In the genomic region with DNA sequence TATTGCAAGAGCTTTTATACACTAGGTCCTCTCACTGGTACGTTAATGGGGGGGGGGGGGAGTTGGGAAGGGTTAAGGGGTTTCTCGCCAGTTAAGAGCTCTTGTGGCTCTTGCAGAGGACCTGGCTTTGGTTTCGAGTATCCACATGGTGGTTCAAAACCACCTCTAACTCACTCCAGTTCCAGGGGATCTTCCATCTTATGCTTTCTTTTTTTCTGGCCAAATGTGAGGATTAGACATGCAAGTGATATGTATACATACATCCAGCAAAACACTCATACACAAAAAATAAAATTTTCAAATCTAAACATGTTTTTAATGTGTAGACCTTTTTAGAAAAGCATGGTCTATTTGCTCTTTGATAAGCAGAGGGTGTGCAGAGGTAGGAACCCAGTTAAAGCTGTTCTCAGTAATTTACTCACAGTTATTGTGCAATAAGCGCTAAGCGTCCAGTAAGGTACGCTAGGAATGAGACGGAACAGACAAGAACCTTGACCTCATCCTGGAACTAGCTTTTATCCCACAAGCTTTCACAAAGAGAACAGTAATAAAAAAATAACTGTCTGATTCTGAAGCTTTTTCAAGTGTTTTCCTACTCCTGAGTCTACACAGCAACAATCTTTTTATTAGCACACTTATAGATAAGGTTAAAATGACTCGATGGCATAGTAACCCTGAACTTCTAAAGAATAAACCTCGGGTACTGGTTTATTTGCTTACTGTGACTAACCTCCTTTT, we compare ENCODE assay signal across 11 mouse cellular contexts. TPM values are rescaled to one million over a fixed set of nuclear protein-coding genes. Genes with fewer than 3 reads are reported as not detected.
DNase-seq lines count a peak whose midpoint lies in the region; ATAC-seq and TF ChIP-seq lines count a peak whose summit lies in the region.
"Had no signal": no experiment of that assay in that cellular context is flagged by ENCODE, and none has a peak within 500 bp of the region (broad histone marks: within the 10 kb centered on the region; RNA-seq: fewer than 3 reads in every experiment).

No protein-coding gene starts in this region.

- intact Hi-C loops in heart, postnatal 10 days (cut with DNase I), result no loop called here

- peaks cover 40% of the 10 kb centered on the region for H3K4me1 ChIP-seq in heart, embryonic 13.5 days
- peaks cover 17% of the 10 kb centered on the region for H3K4me1 ChIP-seq in midbrain, embryonic 11.5 days (ENCODE audit: control insufficient read depth, insufficient read depth, low read length)
- peaks cover 7% of the 10 kb centered on the region for H3K4me1 ChIP-seq in midbrain, embryonic 14.5 days (ENCODE audit: control insufficient read depth, insufficient read depth, low read length)
- H3K4me1 ChIP-seq in liver, postnatal 0 days (ENCODE audit: insufficient read depth), result peaks cover 27% of the 10 kb centered on the region

- H3K4me2 ChIP-seq in heart, embryonic 13.5 days, result no peak overlapping the region
- H3K4me2 ChIP-seq in midbrain, embryonic 11.5 days, result no peak overlapping the region
- H3K4me2 ChIP-seq in midbrain, embryonic 14.5 days (ENCODE audit: low read length), result no peak overlapping the region
- no peak overlapping the region for H3K4me2 ChIP-seq in liver, postnatal 0 days (ENCODE audit: low read depth, low read length)
- H3K4me2 ChIP-seq: hindbrain, embryonic 13.5 days had no signal

- H3K4me3 ChIP-seq in heart, embryonic 13.5 days, result no peak overlapping the region
- H3K4me3 ChIP-seq in midbrain, embryonic 11.5 days (ENCODE audit: low read depth, low read length), result no peak overlapping the region
- no peak overlapping the region for H3K4me3 ChIP-seq in midbrain, embryonic 14.5 days (replicated peaks; ENCODE audit: low read depth, low read length)
- H3K4me3 ChIP-seq in liver, postnatal 0 days (ENCODE audit: low read depth, low read length), result no peak overlapping the region
- H3K4me3 ChIP-seq: hindbrain, embryonic 13.5 days had no signal

- no peak for DNase-seq in heart, postnatal 10 days
- peak; percentile 51 for DNase-seq in midbrain, embryonic 11.5 days (ENCODE audit: low spot score, missing footprints)
- no peak for DNase-seq in midbrain, embryonic 14.5 days
- no peak for DNase-seq in liver, postnatal 0 days
- no peak for DNase-seq in thymus, postnatal 14 days

- TF ChIP-seq CTCF in liver, postnatal 0 days (IDR thresholded peaks at IDR 0.05; ENCODE audit: low read depth), result no peak

- no peaks in the 10 kb centered on the region for H3K27me3 ChIP-seq in heart, embryonic 13.5 days (replicated peaks)
- H3K27me3 ChIP-seq in midbrain, embryonic 11.5 days (ENCODE audit: control insufficient read depth, insufficient read depth, low read length), result no peaks in the 10 kb centered on the region
- no peaks in the 10 kb centered on the region for H3K27me3 ChIP-seq in midbrain, embryonic 14.5 days (ENCODE audit: control insufficient read depth, insufficient read depth, low read length)
- H3K27me3 ChIP-seq in liver, postnatal 0 days (ENCODE audit: insufficient read depth, low read length), result no peaks in the 10 kb centered on the region
- H3K27me3 ChIP-seq: CH12.LX; hindbrain, embryonic 13.5 days had no signal

- no peak for ATAC-seq in heart, embryonic 13.5 days (ENCODE audit: extremely low read depth, insufficient number of reproducible peaks, low FRiP score, low TSS enrichment)
- ATAC-seq in midbrain, embryonic 11.5 days (ENCODE audit: low FRiP score), result no peak
- ATAC-seq in midbrain, embryonic 14.5 days (ENCODE audit: low FRiP score, low TSS enrichment), result no peak
- ATAC-seq in liver, postnatal 0 days, result no peak
- no peak for ATAC-seq in megakaryocyte-erythroid progenitor cell, adult 5-6 weeks (replicated peaks; ENCODE audit: low FRiP score, low TSS enrichment, poor library complexity, severe bottlenecking)
- no peak for ATAC-seq in monocyte, adult 5-6 weeks (replicated peaks; ENCODE audit: insufficient number of reproducible peaks, low FRiP score, low TSS enrichment, poor library complexity, severe bottlenecking)
- ATAC-seq: activated CD4-positive, CD25-positive, alpha-beta regulatory T cell, adult 4 months had no signal

- H3K9ac ChIP-seq in heart, embryonic 13.5 days, result 0 out of 2 replicates have a peak overlapping the region, but pooled peaks have one; percentile 28
- H3K9ac ChIP-seq in midbrain, embryonic 11.5 days (ENCODE audit: low read length), result no peak overlapping the region
- no peak overlapping the region for H3K9ac ChIP-seq in midbrain, embryonic 14.5 days (replicated peaks; ENCODE audit: low read length)
- no peak overlapping the region for H3K9ac ChIP-seq in liver, postnatal 0 days (replicated peaks)
- H3K9ac ChIP-seq: hindbrain, embryonic 13.5 days had no signal

- peak overlapping the region; percentile 93 for H3K27ac ChIP-seq in heart, embryonic 13.5 days (replicated peaks)
- H3K27ac ChIP-seq in midbrain, embryonic 11.5 days (ENCODE audit: low read depth, low read length), result no peak overlapping the region
- no peak overlapping the region for H3K27ac ChIP-seq in midbrain, embryonic 14.5 days (replicated peaks; ENCODE audit: low read depth, low read length)
- H3K27ac ChIP-seq in liver, postnatal 0 days (ENCODE audit: low read depth), result peak overlapping the region; percentile 19; the same call in 1 of the 2 replicates
- H3K27ac ChIP-seq: hindbrain, embryonic 13.5 days had no signal

- no peak for TF ChIP-seq EP300 in liver, postnatal 0 days (IDR thresholded peaks at IDR 0.05; ENCODE audit: low read depth)

- H3K36me3 ChIP-seq in heart, embryonic 13.5 days, result no peaks in the 10 kb centered on the region
- H3K36me3 ChIP-seq in midbrain, embryonic 11.5 days (ENCODE audit: control insufficient read depth, insufficient read depth, low read length), result no peaks in the 10 kb centered on the region
- no peaks in the 10 kb centered on the region for H3K36me3 ChIP-seq in midbrain, embryonic 14.5 days (ENCODE audit: control insufficient read depth, insufficient read depth, low read length)
- H3K36me3 ChIP-seq in liver, postnatal 0 days (replicated peaks; ENCODE audit: insufficient read depth, low read length), result no peaks in the 10 kb centered on the region
- H3K36me3 ChIP-seq: hindbrain, embryonic 13.5 days had no signal

- no peaks in the 10 kb centered on the region for H3K9me3 ChIP-seq in heart, embryonic 13.5 days
- H3K9me3 ChIP-seq in midbrain, embryonic 11.5 days (ENCODE audit: control insufficient read depth, low read length), result no peaks in the 10 kb centered on the region
- H3K9me3 ChIP-seq in midbrain, embryonic 14.5 days (ENCODE audit: control insufficient read depth, low read length), result no peaks in the 10 kb centered on the region
- H3K9me3 ChIP-seq in liver, postnatal 0 days (ENCODE audit: low read length), result no peaks in the 10 kb centered on the region
- H3K9me3 ChIP-seq: hindbrain, embryonic 13.5 days had no signal

- 58% methylated on average over 9 of the region's 9 CpGs for WGBS in heart, embryonic 13.5 days
- WGBS in midbrain, embryonic 11.5 days, result 78% methylated on average over 9 of the region's 9 CpGs
- 81% methylated on average over 9 of the region's 9 CpGs for WGBS in midbrain, embryonic 14.5 days
- WGBS in liver, postnatal 0 days (ENCODE audit: insufficient replicate concordance), result 46% methylated on average over 9 of the region's 9 CpGs

RNA-seq across cellular contexts. Expression of gene Ect2, which starts 2.3 kb away (rescaled TPM):
- 39.2 and 43.9 TPM in 2 replicates for polyA plus RNA-seq in heart, embryonic 13.5 days (2015; fragmentation: Nextera tagmentation; extraction: Ambion mirVana)
- 1 to 10 TPM; 9.3 to 9.6 TPM for total RNA-seq in heart, postnatal 10 days (2021)
- polyA plus RNA-seq in midbrain, embryonic 11.5 days (2014; fragmentation: Nextera tagmentation; extraction: Ambion mirVana), result 113 and 121 TPM in 2 replicates
- polyA plus RNA-seq in midbrain, embryonic 14.5 days (2014; fragmentation: Nextera tagmentation; extraction: Ambion mirVana), result 6.1 and 16.9 TPM in 2 replicates
- polyA plus RNA-seq in liver, postnatal 0 days (2015; fragmentation: Nextera tagmentation; extraction: Ambion mirVana), result 10.1 and 12.5 TPM in 2 replicates
- total RNA-seq in megakaryocyte-erythroid progenitor cell, adult 5-6 weeks (2014; fragmentation: Nextera tagmentation), result 40.0 and 42.6 TPM in 2 replicates
- total RNA-seq in megakaryocyte-erythroid progenitor cell, adult 5-6 weeks (2017), result 39.2 and 42.0 TPM in 2 replicates
- total RNA-seq in monocyte, adult 5-6 weeks (2017), result 2.9 to 7.0 TPM (median 6.5 TPM) in 3 replicates

RNA-seq across cellular contexts. Expression of gene Nceh1, which starts 26.7 kb away (rescaled TPM):
- 14.0 and 16.5 TPM in 2 replicates for polyA plus RNA-seq in heart, embryonic 13.5 days (2015; fragmentation: Nextera tagmentation; extraction: Ambion mirVana)
- 100 to 1,000 TPM; 167 TPM for total RNA-seq in heart, postnatal 10 days (2021)
- polyA plus RNA-seq in midbrain, embryonic 11.5 days (2014; fragmentation: Nextera tagmentation; extraction: Ambion mirVana), result 4.1 and 4.4 TPM in 2 replicates
- 8.9 and 10.9 TPM in 2 replicates for polyA plus RNA-seq in midbrain, embryonic 14.5 days (2014; fragmentation: Nextera tagmentation; extraction: Ambion mirVana)
- 18.2 and 23.9 TPM in 2 replicates for polyA plus RNA-seq in liver, postnatal 0 days (2015; fragmentation: Nextera tagmentation; extraction: Ambion mirVana)
- total RNA-seq in megakaryocyte-erythroid progenitor cell, adult 5-6 weeks (2014; fragmentation: Nextera tagmentation), result 4.3 and 8.4 TPM in 2 replicates
- total RNA-seq in megakaryocyte-erythroid progenitor cell, adult 5-6 weeks (2017), result 6.4 and 16.3 TPM in 2 replicates
- 12.1 to 15.1 TPM (median 15.0 TPM) in 3 replicates for total RNA-seq in monocyte, adult 5-6 weeks (2017)

Comparison
In these comparisons a context has a peak if more than half of its experiments do, and no peak if none do; other contexts are left out.
1. H3K27ac ChIP-seq: peak in heart, embryonic 13.5 days (single experiment) and liver, postnatal 0 days (single experiment); none in midbrain, embryonic 11.5 days (single experiment) and midbrain, embryonic 14.5 days (single experiment).